Mouse (Mus musculus): Measurements from ENCODE around the gene Cspg4. TPM values are rescaled to one million over a fixed set of nuclear protein-coding genes. Genes with fewer than 3 reads are reported as not detected.
"Not testable (repeated sequence)": the region's sequence is repeated elsewhere in the genome, so short reads cannot be mapped to it uniquely, and the experiment has no call there.

Cspg4 gene
- polyA plus RNA-seq, 1 experiment from 2014 or later: 2.7 TPM

DNA sequence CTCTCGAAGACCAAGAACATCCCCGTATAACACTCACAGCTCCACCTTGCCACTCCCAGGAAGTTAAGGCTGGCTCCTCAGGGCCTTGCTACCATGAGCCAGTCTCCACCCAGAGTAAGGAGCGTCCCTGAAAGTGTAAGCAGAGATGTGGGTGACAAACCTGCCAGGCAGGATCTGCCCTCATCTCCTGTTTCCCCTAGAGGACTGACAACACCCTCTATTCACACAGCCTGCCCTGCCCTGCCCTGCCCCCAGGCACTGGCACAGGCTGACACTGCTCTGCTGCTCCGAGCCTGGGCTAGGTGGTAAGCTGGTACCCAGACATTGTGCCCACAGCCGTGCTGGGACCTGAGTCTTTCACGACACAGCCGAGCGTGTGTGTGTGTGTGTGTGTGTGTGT is 36.4 kb downstream of the Cspg4 start:
- Histone ChIP-seq H3K9me3 (ENCODE audit: control insufficient read depth, low read length) (no peaks in the 10 kb centered on the region), H3K9ac (ENCODE audit: low read depth, low read length) (no peak overlapping the region), H3K4me3 (ENCODE audit: low read depth, low read length) (no peak overlapping the region), H3K27ac (ENCODE audit: low read depth, low read length) (no peak overlapping the region), H3K4me1 (replicated peaks; ENCODE audit: control insufficient read depth, insufficient read depth, low read length) (no peaks in the 10 kb centered on the region), H3K36me3 (ENCODE audit: control insufficient read depth, insufficient read depth, low read length) (no peaks in the 10 kb centered on the region), H3K4me2 (replicated peaks; ENCODE audit: low read depth, low read length) (no peak overlapping the region), H3K27me3 (ENCODE audit: control insufficient read depth, insufficient read depth, low read length) (no peaks in the 10 kb centered on the region)
- ATAC-seq (ENCODE audit: low FRiP score) (no peak), DNase-seq (ENCODE audit: low spot score) (no peak)
- WGBS: 67% methylated on average over 8 of the region's 8 CpGs

DNA sequence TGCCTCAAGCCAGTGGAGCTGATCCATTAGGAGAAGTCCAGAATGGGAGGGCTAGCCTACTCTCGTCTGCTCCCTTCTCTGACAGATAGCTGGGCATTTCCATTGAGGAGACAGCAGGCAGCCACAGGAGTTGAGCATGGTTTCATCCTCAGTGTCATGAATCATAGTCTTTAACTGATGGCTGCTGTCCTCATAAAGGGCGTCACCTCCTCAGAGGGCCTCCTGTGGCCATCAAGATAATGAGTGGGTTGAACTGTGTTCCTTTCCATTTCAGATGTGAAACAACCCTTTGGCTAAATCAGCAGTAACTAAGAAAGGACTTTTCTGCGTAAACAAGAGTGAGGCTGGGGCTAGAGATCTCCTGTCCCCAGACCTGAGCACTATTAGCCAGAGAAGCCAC is 38.8 kb downstream of the Cspg4 start:
- no peak overlapping the region for H3K27ac ChIP-seq (ENCODE audit: low read depth, low read length)
- no peak overlapping the region for H3K4me2 ChIP-seq (replicated peaks; ENCODE audit: low read depth, low read length)
- no peak overlapping the region for H3K9ac ChIP-seq (ENCODE audit: low read depth, low read length)
- H3K36me3 ChIP-seq (ENCODE audit: control insufficient read depth, insufficient read depth, low read length): no peaks in the 10 kb centered on the region
- no peaks in the 10 kb centered on the region for H3K9me3 ChIP-seq (ENCODE audit: control insufficient read depth, low read length)
- 77% methylated on average over 3 of the region's 3 CpGs for WGBS
- no peaks in the 10 kb centered on the region for H3K27me3 ChIP-seq (ENCODE audit: control insufficient read depth, insufficient read depth, low read length)
- no peak overlapping the region for H3K4me3 ChIP-seq (ENCODE audit: low read depth, low read length)
- ATAC-seq (ENCODE audit: low FRiP score) (no peak), DNase-seq (ENCODE audit: low spot score) (no peak)
- no peaks in the 10 kb centered on the region for H3K4me1 ChIP-seq (replicated peaks; ENCODE audit: control insufficient read depth, insufficient read depth, low read length)

DNA sequence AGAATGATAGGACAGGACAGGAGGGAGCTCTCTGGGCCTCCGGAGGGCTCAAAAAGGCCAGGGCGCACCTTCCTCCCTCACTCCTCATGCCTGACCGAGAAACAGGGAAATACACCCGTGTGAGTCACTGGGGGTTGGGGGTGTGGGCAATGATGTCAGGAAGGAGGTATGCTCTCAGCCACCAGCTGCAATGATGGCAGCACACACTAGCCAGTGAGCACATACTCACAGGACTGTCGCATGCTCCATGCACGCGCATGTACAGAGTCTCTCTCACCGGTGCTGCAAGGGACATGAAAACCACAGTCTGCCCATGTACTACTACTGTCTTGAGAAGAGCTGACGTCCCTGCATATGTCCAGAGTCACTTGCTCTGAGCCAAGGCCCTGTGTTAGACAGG is 42.7 kb downstream of the Cspg4 start:
- ATAC-seq (ENCODE audit: low FRiP score) (no peak), DNase-seq (ENCODE audit: low spot score) (no peak)
- Histone ChIP-seq H3K27me3 (ENCODE audit: control insufficient read depth, insufficient read depth, low read length) (no peaks in the 10 kb centered on the region), H3K4me3 (ENCODE audit: low read depth, low read length) (no peak overlapping the region), H3K9ac (ENCODE audit: low read depth, low read length) (no peak overlapping the region), H3K4me2 (replicated peaks; ENCODE audit: low read depth, low read length) (no peak overlapping the region), H3K36me3 (ENCODE audit: control insufficient read depth, insufficient read depth, low read length) (no peaks in the 10 kb centered on the region), H3K4me1 (replicated peaks; ENCODE audit: control insufficient read depth, insufficient read depth, low read length) (no peaks in the 10 kb centered on the region), H3K9me3 (ENCODE audit: control insufficient read depth, low read length) (no peaks in the 10 kb centered on the region), H3K27ac (ENCODE audit: low read depth, low read length) (no peak overlapping the region)
- WGBS: 92% methylated on average over 9 of the region's 9 CpGs

DNA sequence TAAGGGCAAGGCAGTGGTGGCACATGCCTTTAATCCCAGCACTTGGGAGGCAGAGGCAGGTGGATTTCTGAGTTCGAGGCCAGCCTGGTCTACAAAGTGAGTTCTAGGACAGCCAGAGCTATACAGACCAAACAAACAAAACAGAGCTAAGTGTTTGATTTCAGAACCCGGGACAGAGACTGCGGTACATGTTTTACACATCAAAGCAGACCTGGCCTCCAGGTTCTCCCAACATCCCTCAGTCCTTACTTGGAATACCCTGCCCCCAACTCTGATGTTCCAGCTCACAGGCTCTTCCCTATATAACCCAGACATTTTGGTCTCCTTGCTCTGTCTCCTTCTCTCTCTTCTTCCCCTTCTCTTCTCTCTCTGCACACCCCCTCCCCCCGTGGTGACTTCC is 45.2 kb downstream of the Cspg4 start:
- DNase-seq (ENCODE audit: low spot score); H3K36me3 ChIP-seq (ENCODE audit: control insufficient read depth, insufficient read depth, low read length); H3K27ac ChIP-seq (ENCODE audit: low read depth, low read length); H3K4me2 ChIP-seq (replicated peaks; ENCODE audit: low read depth, low read length); H3K4me1 ChIP-seq (replicated peaks; ENCODE audit: control insufficient read depth, insufficient read depth, low read length); H3K9ac ChIP-seq (ENCODE audit: low read depth, low read length); H3K9me3 ChIP-seq (ENCODE audit: control insufficient read depth, low read length); ATAC-seq (ENCODE audit: low FRiP score); H3K4me3 ChIP-seq (ENCODE audit: low read depth, low read length); H3K27me3 ChIP-seq (ENCODE audit: control insufficient read depth, insufficient read depth, low read length): not testable (repeated sequence)
- 51% methylated on average over 4 of the region's 4 CpGs for WGBS

DNA sequence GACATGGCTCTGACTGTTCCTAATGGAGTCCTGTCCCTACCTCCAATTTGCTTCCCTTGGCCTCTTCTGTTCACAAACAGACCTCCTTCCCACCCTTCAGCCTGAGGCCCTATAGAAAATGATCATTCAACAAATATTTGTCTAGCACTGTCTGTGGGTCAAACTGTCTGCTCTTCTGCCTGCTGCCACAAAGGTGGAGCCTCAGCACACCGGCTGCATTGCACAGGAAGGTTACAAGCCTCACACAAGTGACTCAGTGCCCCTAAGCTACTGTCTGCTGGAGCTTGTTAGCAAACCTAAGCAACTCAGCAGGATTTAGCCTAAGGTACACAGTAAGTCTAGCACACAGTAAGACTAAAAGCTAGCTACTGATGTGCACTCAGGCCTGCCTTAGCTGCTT is 46.2 kb downstream of the Cspg4 start:
- Histone ChIP-seq H3K27me3 (ENCODE audit: control insufficient read depth, insufficient read depth, low read length) (no peaks in the 10 kb centered on the region), H3K4me2 (replicated peaks; ENCODE audit: low read depth, low read length) (no peak overlapping the region), H3K4me1 (replicated peaks; ENCODE audit: control insufficient read depth, insufficient read depth, low read length) (no peaks in the 10 kb centered on the region), H3K4me3 (ENCODE audit: low read depth, low read length) (no peak overlapping the region), H3K27ac (ENCODE audit: low read depth, low read length) (no peak overlapping the region), H3K9ac (ENCODE audit: low read depth, low read length) (no peak overlapping the region), H3K9me3 (ENCODE audit: control insufficient read depth, low read length) (no peaks in the 10 kb centered on the region), H3K36me3 (ENCODE audit: control insufficient read depth, insufficient read depth, low read length) (no peaks in the 10 kb centered on the region)
- no peak for DNase-seq (ENCODE audit: low spot score)
- WGBS: 80% methylated on average over 1 of the region's 1 CpGs
- ATAC-seq (ENCODE audit: low FRiP score): no peak

DNA sequence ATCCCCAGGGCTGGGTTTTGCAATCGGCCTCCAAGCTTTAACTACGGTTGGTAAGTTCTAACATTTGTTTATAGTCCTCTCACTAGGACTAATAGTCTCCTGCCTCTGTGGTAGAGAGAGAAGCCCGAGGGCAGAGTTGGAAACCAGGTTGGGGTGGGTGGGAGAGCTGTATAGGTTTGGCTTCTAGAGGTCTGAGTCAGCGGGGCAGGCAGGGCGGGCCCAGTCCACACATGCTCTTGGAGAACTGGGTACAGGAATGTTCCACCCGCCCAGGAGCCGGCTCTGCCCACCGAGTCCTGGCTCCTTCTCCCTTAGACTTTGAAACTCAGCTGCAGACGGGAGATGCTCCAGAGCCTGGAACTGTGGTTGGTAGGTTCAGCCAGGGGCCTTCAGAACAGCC is 49.2 kb downstream of the Cspg4 start:
- WGBS: 85% methylated on average over 9 of the region's 9 CpGs
- no peak overlapping the region for H3K4me3 ChIP-seq (ENCODE audit: low read depth, low read length)
- DNase-seq (ENCODE audit: low spot score): no peak
- ATAC-seq (ENCODE audit: low FRiP score): no peak
- H3K9ac ChIP-seq (ENCODE audit: low read depth, low read length): no peak overlapping the region
- H3K9me3 ChIP-seq (ENCODE audit: control insufficient read depth, low read length): no peaks in the 10 kb centered on the region
- no peaks in the 10 kb centered on the region for H3K27me3 ChIP-seq (ENCODE audit: control insufficient read depth, insufficient read depth, low read length)
- no peaks in the 10 kb centered on the region for H3K36me3 ChIP-seq (ENCODE audit: control insufficient read depth, insufficient read depth, low read length)
- no peak overlapping the region for H3K4me2 ChIP-seq (replicated peaks; ENCODE audit: low read depth, low read length)
- H3K4me1 ChIP-seq (replicated peaks; ENCODE audit: control insufficient read depth, insufficient read depth, low read length): no peaks in the 10 kb centered on the region
- no peak overlapping the region for H3K27ac ChIP-seq (ENCODE audit: low read depth, low read length)

DNA sequence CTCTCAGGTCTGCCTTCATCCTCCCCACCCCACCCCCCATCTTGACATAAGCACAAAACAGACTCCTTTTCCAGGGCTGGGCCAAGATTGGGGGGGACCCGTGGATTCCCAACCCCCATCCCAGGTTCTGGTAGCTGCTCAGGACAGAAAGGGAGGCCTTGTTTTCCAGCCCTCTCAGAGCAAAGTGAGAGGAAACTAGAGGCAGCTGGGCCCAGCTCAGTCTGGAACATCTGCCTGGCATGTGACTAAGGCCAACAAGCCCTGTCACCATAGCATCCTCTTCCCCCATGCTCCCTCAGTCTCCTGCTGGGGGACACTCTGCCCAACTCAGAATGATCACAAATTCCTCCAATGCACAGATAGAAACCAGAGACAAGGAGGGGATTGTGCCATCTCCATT is 50.3 kb downstream of the Cspg4 start:
- Histone ChIP-seq H3K4me1 (replicated peaks; ENCODE audit: control insufficient read depth, insufficient read depth, low read length) (no peaks in the 10 kb centered on the region), H3K27me3 (ENCODE audit: control insufficient read depth, insufficient read depth, low read length) (no peaks in the 10 kb centered on the region), H3K9me3 (ENCODE audit: control insufficient read depth, low read length) (no peaks in the 10 kb centered on the region), H3K4me2 (replicated peaks; ENCODE audit: low read depth, low read length) (no peak overlapping the region), H3K36me3 (ENCODE audit: control insufficient read depth, insufficient read depth, low read length) (no peaks in the 10 kb centered on the region), H3K9ac (ENCODE audit: low read depth, low read length) (no peak overlapping the region), H3K27ac (ENCODE audit: low read depth, low read length) (no peak overlapping the region), H3K4me3 (ENCODE audit: low read depth, low read length) (no peak overlapping the region)
- DNase-seq (ENCODE audit: low spot score) (no peak), ATAC-seq (ENCODE audit: low FRiP score) (no peak)
- WGBS: 82% methylated on average over 1 of the region's 1 CpGs

DNA sequence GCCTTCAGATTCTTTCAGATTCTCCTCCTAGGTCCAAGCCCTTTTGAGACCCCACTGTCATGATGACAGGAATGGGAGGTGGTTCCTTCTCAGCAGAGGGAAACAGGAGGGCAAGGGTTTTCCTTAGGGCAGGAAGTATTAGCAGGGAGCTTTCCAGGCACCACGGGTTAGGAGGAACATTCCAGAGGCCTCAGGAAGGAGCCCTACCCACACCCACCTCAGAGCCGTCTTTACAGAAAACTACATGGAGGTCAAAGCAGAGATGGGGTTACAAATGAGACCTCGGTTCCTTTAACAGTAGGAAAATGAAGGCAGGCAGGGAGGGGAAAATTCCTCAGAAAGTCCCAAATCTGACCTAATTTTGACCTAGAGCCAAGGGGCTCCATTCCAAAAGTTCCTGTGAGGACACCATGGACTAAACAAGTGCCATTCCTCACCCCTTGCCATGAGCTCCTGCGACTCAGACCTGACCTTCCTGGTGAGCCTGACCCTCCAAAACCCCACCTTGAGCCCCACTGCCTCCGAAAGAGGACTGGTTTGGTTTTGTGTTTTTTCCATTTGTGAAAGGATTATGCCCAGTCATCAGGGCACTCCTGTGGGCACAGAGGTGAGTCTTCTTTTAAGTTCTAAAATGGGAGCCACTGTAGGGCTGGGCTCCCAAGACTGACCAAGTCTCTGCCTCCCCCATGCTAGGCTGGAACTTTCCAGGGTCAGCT is 51.0 kb downstream of the Cspg4 start:
- no peaks in the 10 kb centered on the region for H3K36me3 ChIP-seq (ENCODE audit: control insufficient read depth, insufficient read depth, low read length)
- WGBS: 84% methylated on average over 5 of the region's 5 CpGs
- no peak overlapping the region for H3K4me3 ChIP-seq (ENCODE audit: low read depth, low read length)
- no peaks in the 10 kb centered on the region for H3K4me1 ChIP-seq (replicated peaks; ENCODE audit: control insufficient read depth, insufficient read depth, low read length)
- no peak overlapping the region for H3K27ac ChIP-seq (ENCODE audit: low read depth, low read length)
- H3K9ac ChIP-seq (ENCODE audit: low read depth, low read length): no peak overlapping the region
- no peaks in the 10 kb centered on the region for H3K27me3 ChIP-seq (ENCODE audit: control insufficient read depth, insufficient read depth, low read length)
- no peak overlapping the region for H3K4me2 ChIP-seq (replicated peaks; ENCODE audit: low read depth, low read length)
- no peak for DNase-seq (ENCODE audit: low spot score)
- ATAC-seq (ENCODE audit: low FRiP score): no peak
- no peaks in the 10 kb centered on the region for H3K9me3 ChIP-seq (ENCODE audit: control insufficient read depth, low read length)

DNA sequence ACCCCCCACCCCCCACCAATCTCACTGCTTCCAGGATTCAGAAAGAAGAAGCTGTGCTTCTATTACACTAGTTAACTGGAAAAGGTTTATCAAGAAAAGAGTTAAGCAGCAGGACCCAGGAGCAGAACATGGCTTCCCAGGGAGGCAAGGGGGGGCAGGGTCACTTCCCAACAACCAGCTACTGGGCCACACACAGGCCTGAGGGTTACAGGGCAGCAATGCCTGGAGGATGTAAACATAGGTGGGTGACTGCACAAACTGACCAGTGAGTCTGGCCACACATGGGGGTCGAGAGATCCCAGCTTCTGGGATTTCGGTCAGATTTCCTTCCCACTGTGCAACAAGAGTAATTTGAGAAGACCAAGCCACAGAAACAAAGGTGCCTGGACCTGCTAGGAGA is 52.3 kb downstream of the Cspg4 start:
- no peak overlapping the region for H3K27ac ChIP-seq (ENCODE audit: low read depth, low read length)
- H3K9ac ChIP-seq (ENCODE audit: low read depth, low read length): no peak overlapping the region
- H3K27me3 ChIP-seq (ENCODE audit: control insufficient read depth, insufficient read depth, low read length): no peaks in the 10 kb centered on the region
- no peak overlapping the region for H3K4me3 ChIP-seq (ENCODE audit: low read depth, low read length)
- H3K4me2 ChIP-seq (replicated peaks; ENCODE audit: low read depth, low read length): no peak overlapping the region
- H3K36me3 ChIP-seq (ENCODE audit: control insufficient read depth, insufficient read depth, low read length): no peaks in the 10 kb centered on the region
- H3K4me1 ChIP-seq (replicated peaks; ENCODE audit: control insufficient read depth, insufficient read depth, low read length): no peaks in the 10 kb centered on the region
- H3K9me3 ChIP-seq (ENCODE audit: control insufficient read depth, low read length): no peaks in the 10 kb centered on the region
- WGBS: 58% methylated on average over 2 of the region's 2 CpGs
- no peak for DNase-seq (ENCODE audit: low spot score)
- no peak for ATAC-seq (ENCODE audit: low FRiP score)
